Mouse (Mus musculus) ovary, postnatal 14 days (tissue): ENCODE results near the gene Olfr94.
"Not testable (repeated sequence)": the region's sequence is repeated elsewhere in the genome, so short reads cannot be mapped to it uniquely, and the experiment has no call there.

Experiments used
- DNase-seq: peaks from one replicate; pipeline ENCODE4 v3.0.0; 2022; ENCODE audit warnings: low spot score

Gene Olfr94

DNA sequence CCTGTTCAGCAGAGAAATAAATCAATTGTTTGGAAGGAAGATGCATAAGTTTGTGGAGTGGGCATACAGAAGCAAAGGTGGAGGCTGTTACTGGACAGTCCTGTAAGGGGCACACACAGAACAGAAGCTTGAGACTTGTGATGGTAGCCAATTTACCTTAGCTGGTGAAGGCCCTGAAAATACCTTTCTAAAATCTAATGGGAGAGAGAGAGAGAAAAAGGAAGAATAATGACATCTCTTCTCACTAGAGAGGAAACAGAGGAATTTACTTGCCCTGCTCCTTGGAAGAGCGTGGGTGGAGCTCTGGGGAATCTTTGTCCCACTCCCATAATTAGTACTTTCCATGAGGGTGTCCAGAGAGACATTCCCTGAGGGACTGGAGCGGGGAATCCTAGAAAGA lies at the start of gene Olfr94:
Olfr94 (minus strand) TSS at position 101 of the 400 bp plus-strand sequence.
- DNase-seq: no peak

DNA sequence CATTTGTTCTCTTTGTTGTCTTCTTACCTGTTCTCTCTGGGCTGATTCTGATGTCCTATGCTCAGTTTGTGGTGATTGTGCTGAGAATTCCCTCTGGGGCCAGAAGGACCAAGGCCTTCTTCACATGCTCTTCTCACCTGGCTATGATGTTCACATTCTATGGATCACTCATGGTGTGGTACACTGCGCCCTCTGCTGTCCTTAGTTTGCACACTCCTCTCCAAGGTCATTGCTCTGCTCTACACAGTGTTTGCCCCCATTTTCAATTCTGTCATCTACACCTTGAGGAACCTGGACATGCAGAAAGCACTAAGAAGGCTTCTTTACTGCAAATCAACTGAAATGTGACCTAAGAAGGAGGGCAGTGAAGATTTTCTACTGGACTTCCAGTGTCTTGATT lies 49.8 kb upstream of the Olfr94 start:
- no peak for DNase-seq

DNA sequence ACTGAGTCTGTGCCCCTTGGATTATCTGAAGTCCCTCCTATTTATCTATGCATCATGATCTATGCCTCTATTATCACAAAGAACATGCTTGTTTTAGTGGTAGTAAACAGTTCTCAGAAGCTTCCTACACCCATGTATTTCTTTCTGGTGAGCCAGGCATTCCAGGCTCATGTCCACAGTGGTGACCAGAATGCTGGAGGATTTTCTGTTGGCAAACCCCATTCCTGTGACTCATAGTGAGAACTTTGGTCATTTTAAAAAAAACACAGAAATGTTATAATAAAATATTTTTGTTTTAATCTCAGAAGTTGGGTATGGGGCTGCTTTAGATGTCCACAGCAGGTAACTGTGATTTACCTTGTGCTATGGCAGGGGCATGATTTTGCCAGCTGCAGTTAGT lies 48.7 kb upstream of the Olfr94 start:
- no peak for DNase-seq

DNA sequence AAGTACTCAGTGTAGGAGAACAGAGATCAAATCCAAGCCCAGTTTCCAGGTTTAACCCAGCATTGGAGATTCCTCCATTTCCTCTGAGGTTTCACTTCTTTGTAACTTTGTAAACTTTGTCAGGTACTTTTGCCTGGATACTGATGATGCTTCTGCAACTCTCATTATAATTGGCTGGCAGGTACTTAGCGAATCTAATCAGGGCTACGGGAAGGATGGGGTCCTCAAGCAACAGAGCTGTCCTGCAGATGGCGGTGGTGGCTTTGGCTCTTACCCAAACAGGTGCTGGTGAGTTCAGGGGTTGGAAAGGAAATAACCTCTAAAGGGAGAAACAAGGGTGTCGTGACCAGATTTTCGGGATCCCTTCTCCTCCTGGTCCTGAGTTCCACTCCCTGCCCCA lies 45.9 kb upstream of the Olfr94 start:
- DNase-seq: peak; percentile 47

DNA sequence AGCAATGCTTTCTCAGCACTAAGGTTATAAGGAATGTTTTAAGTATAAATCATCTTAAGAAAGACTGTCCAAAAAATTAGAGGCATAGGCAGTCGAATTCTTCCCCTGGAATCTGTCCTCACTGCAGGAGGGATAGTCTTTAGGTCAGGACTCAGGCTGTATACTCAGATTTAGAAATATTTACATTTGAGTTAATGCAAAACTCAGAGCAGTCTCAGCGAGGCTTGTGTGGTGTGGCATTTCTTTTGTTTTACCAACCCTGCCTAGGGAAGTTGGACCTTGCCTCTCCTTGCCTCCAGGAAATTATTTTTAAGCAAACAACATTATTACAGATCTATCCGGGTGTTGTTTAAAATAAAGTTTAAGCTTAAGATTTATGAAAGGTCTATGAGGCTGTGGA lies 41.4 kb upstream of the Olfr94 start:
- DNase-seq: no peak

DNA sequence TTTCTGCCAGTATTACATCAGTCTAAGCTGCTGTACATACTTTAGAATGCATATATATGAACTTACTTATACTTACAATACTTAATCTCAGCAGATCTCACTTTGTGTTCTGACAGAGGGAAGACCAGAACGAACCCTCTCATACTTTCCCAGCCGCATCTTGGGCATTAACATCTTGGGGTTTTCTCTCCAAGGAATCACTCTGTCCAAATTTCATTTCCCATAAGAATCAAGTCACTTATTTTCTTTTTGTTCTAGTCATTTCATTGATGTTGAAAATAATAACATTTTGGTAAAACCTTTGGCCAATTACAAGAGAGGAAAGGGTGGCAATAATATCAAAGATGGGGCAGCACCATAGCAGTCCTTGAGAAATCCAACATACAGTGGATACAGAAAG lies 36.4 kb upstream of the Olfr94 start, which contains the start of gene Olfr97:
Olfr97 (minus strand) TSS at position 101 of the 400 bp plus-strand sequence.
- DNase-seq: not testable (repeated sequence)

DNA sequence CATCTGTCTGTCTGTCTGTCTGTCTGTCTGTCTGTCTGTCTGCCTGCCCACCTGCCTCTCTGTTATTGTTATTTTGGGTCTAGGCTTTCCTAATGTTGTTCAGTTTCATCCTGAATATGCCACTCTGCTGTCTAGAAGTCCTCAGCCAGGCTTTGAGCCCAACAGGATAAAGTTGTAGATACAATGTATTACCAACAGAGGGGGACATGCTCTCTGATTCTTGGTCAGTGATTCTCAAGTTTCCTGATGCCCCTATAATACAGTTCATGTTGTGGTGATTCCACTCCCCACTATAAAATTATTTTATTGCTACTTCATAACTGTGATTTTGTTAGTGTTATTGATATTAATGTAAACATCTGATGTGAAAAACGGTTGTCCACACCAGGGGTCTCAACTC lies 21.1 kb upstream of the Olfr94 start:
- DNase-seq: no peak

DNA sequence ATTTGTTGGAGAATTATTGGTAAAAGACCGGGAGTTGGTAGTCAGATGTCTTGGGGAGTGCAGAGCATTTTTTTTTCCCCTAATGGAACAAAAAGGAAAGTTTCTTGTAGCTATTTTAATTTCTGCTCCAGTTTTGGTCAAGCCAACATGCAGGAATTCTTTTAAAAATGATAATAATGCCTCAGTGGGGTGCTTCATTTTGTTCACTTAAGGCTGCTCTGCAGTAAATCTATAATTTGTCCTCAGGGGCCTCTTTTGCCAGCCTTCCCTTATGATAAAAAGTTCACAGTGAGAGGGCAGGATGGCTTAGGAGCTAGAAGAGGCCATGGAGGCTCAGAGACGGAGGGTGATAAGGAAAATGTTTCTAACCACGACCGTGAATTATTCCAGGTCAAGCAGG lies 19.1 kb upstream of the Olfr94 start, which contains the start of gene Olfr96:
Olfr96 (plus strand) TSS at position 301 of the 400 bp plus-strand sequence.
- DNase-seq: no peak

DNA sequence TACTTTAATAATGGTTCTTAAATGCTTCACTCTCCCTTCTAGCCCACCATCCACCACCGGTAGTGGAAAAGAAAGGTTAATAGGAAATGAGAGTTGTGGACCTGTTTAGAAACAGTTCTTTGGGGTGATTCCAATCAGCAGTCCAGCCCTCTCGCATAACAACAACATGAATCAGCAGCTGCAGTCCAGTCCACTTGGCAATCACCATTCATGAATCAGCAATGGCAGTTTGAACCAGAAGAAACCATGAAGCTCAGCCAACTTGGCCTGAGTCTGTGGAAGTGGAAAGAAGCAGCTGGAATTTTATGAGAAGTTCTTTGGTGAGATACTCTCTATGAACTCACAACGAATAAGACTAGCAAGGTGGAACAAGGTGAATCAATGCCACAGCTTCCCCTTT lies 17.7 kb upstream of the Olfr94 start:
- DNase-seq: no peak

DNA sequence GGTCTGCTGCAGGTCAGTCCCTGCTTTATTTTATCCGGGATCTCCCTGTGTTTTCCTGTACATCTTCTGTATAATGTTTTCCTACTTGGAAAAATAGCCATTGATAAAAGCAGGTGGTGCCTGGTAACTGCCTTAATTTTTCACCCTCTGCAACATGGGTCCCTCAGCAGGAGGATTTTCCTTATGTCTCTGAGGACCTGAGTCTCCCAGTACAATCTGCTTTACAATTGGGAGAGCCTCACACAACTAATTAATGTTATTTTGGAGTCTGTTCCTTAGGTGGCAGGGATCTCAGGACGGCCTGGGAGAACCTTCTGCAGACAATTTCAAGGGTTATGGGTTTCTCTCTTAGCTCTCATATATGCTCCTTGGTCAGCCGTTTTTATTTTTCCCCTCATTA lies 12.2 kb upstream of the Olfr94 start, which contains the start of gene Olfr95:
Olfr95 (minus strand) TSS at position 101 of the 400 bp plus-strand sequence.
- no peak for DNase-seq

DNA sequence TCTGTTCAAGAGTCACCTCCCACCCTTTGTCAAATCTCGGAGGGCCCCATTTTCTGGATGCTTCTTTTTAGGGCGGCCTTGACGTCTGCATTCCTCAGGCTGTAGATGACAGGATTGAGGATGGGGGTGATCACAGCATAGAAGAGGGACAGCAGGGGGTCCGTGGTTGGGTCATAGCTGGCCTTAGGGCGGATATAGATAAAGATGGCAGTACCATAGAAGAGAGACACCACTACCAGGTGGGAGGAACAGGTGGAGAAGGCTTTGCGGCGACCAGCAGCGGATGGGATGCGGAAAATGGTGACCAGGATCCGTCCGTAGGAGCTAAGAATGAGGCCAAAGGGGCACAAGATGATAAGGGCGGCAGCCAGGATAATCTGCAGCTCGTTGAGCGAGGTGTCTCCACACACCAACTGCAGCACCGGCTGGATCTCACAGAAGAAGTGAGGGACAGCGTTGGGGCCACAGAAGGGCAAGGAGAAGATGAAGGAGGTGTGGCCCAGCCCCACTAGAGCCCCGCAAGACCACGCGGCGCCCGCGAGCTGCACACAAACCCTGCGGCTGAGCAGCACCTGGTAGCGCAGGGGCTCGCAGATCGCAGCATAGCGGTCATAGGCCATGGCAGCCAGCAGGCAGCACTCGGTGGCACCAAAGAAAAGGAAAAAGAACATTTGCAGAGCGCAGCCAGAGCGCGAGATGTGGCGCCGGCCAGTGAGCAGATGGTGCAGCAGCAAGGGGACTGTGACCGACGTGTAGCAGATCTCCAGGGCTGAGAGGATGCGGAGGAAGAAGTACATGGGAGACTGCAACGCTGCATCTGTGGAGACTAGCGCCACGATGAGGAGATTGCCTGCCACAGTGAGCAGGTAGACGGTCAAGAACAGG lies 10.3 kb upstream of the Olfr94 start:
- DNase-seq: no peak

DNA sequence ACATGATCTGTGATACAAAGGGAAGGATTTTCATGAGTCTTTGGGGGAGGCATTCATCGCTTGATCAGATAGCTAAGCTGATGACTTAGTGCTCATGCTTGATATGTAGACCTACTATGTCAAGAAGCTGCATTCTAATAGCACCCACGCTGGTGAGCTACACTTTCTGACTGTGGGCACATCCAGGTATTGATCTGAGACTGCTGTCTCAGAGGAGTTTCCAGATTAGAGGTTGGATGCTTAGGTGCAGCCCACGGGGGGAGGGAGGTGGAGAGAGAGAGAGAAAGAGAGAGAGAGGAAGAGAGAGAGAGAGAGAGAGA lies 3.1 kb upstream of the Olfr94 start:
- no peak for DNase-seq

DNA sequence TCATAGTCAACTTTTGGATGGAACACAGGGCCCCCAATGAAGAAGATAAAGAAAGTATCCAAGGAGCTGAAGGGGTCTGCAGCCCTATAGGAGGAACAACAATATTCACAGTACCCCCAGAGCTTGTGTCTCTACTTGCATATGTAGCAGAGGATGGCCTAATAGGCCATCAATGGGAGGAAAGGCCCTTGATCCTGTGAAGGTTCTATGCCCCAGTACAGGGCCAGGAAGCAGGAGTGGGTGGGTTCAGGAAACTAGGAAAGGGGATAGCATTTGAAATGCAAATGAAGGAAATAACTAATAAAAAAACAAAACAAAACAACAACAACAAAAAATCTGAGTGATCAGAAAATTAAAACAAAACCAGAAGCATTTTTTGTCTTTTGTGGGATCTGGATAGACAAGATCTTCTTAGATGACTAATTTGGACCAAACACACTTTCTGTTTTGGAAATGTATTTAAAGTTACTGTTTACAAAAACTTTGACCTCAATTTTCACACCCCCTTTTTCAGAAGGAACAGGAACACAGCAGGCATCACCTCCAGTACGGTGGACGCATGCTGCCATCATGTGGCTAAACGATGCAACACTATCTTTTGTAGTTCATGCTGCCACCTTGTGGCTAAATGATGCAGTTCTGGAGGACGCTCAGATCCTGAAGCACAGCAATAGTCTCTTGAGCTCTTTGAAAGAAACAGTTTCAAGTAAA lies 2.6 kb upstream of the Olfr94 start:
- peak; percentile 82 for DNase-seq

DNA sequence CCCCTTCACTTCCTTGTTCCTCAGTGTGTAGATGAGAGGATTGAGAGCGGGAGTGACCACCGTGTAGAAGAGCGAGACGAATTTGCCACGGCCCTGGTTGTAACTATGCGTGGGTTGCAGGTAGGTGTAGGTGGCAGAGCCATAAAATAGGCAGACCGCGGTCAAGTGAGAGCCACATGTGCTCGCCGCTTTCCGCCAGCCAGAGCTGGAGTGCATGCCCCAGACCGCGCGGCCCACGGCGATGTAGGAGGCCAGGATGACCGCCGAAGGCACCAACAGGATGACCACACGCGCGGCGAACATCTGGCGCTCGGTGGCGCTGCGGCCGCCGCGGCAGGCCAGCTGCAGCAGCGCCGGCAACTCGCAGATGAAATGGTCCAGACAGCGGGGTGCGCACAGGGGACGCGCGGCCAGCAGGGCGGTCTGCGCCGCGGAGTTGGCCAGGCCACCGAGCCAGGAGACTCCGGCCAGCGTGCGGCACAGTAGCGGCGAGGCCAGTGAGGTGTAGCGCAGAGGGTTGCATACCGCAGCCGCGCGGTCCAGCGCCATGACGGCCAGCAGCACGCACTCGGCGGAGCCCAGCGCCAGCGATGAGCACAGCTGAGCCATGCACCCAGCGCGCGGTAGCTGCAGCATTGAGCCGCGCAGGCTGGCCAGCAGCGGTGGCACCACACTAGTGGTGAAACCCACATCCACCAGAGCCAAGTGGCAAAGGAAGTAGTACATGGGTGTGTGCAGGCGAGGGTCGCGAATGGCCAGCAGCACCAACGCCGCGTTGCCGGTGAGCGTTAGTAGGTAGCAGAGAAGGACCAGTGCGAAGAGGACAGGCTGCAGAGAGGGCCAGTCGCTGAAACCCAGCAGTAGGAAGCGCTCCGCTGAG lies 3.7 kb downstream of the Olfr94 start:
- no peak for DNase-seq

DNA sequence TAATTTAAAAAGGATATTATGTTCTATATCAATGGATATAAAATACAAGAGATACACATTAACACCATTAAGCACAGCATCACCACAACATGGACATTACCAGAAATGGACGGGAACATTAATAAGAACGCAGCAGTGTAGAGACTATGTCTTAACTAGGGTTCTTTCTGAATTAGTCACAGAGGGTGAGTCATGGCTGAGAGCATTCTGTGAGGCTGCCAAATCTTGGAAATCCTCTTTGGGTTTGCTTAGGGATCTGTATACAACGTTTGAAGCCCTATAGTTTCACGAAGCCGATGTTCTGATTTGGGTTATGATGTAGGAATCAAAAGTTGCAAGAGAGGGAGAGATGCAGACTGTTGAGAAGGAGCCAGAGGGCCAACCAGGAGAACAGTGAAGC lies 6.0 kb downstream of the Olfr94 start:
- no peak for DNase-seq

DNA sequence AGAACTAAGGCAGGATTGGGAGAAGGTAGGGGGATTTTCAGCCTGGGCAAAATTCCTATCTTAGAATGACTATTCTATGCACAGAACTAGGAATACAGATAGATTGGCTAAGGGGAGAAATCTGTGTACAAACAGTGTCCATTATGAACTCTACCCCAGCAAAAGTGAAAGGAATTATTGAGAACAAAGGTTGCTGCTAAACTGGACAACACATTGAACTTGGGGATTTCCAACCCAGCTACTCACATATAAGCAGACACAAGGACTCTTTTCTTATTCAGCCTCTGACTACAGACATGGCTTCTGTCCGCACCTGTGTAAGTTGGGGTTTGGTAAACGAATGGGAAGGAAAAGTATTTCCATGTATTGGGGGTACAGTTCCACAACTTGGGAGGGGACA lies 7.1 kb downstream of the Olfr94 start, which contains the start of gene Ubd:
Ubd (plus strand) TSS at position 237 of the 400 bp plus-strand sequence.
- DNase-seq: no peak

DNA sequence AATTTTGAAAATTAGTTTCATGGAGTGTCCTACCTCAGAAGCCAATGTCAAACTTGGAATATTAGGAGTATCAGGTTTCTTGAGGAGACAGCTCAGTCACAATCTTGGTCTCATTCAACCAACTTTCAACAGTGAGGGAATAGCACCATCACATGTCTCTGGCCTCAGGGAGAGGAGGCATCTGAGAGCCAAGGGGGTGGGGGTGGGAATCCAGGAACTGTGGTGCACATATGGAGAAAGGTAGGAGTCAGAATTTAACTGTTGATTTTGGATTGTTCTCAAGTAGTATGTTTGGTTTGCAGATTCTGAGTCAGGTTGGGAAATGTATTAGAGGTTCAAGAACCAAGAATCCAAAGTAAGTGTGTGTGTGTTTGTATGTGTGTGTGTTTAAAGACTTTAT lies 7.8 kb downstream of the Olfr94 start:
- no peak for DNase-seq

DNA sequence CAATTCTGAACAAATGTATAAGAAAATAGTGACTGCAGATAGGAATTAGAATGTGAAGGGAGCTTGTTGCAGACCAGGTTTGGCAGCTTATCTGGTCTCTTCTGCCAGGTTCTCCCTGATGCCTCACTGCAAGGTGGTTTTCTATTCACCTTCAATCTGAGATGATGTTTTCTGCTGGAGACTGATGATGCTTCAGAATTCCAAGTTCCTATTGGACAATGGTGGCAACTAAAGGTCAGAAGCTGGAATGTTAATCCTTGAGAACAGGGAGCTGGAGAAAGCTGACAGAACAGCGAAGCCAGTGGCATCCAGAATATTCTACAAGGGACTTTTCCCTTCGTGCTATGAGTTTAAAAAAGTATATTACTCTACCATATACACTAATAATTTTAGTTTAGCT lies 10.1 kb downstream of the Olfr94 start:
- DNase-seq: peak; percentile 55

DNA sequence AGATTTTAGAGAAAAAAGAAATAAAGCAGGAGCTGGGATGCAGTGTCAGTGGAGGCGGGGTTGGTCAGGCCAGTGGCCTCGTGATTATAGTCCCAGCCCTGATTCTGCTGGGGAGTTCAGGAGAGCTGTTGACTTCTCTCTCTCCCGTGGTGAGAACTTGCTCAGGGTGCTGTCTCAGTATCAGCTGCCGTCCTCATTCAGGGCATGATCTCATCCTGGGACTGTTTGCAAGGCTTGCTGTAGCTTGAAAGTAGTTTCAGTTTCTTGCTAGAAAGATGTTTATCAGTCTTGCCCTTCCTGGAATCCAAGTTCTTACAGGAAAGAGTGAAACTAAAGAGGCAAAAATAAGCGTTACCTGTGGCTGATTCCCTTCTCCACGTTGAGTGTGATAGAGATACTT lies 15.3 kb downstream of the Olfr94 start:
- DNase-seq: no peak

DNA sequence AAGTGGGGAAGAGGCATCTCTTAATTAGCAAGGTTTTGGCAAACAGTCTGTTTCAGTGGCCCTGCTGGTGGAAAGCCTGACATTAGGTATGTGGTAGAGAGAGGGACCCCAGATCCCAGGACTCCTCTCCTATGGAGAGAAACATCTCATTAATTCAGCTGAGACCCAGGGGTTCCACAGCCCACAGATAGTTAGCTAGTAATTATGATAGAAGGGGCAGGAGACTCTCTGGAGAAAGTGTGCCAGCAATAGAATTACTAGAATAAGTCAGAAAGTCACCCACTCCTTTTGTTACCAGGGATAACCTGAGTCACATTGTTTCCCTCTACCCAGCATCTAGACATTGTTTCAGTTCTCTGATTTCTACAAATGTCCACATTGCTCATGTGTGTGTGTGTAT lies 39.4 kb downstream of the Olfr94 start, which contains the start of gene Olfr93:
Olfr93 (minus strand) TSS at position 101 of the 400 bp plus-strand sequence.
- no peak for DNase-seq
